Mouse (Mus musculus) skeletal muscle tissue, adult 2 months (tissue): ENCODE data around the gene Myl3.

Experiments
- DNase-seq: peaks from one replicate; pipeline ENCODE4 v3.0.0-alpha.2; 2012; ENCODE audit warnings: low read depth, low spot score

Myl3 gene

DNA sequence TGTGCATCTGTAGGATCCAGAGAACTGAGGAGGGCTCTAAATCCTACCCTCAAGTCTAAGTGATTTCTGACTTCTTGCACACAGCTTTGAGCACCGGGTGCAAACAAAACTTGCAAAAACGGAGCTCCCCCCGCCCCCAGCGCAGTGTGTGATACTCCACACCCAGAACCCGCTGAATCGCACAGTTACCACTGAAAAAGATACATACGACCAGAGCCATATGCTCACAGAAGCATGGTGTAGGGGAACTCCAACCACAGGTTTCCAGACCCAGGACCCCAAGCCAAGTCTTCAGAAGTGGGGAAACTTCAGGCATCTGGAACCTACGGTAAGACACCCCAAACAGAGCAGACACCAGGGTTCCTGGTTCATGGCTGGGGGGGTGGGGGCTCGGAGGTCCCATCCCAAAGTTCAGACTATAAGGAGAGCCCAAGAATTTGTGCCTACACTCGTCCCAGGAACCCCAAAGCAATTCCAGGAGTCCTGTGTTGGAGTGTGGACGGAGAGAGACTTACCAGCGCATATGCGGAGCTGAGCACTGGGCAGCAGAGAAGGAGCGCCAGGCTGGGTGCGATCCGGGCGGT, at the start of gene Myl3:
Myl3 (plus strand) TSS at position 151 of the 584 bp plus-strand sequence.
- no peak for DNase-seq

DNA sequence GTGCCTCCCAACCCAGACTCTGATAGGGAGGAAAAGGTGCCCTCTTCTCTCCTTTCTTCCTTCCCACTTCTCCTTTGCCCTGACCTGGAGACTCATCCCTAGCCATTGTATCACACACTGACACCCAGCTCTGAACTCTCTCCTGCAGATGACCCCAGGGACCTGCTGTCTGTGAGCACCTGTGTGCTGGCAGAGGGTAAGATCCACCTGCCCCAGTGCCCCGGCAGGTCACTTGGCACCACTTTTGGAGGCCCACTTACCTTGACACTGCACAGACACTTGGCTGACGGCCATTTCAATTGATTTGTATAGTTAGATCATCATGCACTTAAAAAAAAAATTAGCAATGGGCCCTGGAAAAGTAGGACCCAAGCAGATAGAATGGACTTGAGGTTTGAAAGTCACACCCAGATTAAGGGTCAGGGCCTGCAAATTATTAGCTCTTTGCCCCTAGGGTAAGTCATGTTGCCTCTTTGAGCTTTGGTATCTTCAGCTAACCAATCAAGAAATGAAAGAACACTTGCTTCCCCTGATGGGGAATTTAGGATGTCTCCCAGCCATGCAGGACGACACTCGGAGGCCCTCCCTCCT, 46.4 kb upstream of the Myl3 start:
- DNase-seq = no peak

DNA sequence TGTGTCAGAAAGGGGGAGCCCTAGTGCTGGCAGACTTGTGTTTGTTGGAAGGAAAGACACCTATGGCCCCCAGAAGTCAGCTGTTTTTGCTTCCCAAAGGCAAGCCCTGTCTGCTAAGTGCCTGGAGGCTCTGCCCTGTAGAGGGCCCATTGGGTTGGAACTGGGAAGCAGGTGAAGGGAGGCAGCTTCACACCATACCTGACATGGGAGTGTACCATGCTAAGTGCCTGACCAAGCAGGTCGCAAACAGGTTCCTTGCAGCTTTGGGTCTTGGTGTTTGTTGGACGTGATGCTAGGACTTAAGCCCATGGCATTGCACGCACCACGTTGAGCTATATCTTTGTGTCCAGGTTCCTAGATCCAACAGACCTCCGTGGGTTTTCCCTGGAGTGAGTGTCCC, 45.2 kb upstream of the Myl3 start:
- DNase-seq = no peak

DNA sequence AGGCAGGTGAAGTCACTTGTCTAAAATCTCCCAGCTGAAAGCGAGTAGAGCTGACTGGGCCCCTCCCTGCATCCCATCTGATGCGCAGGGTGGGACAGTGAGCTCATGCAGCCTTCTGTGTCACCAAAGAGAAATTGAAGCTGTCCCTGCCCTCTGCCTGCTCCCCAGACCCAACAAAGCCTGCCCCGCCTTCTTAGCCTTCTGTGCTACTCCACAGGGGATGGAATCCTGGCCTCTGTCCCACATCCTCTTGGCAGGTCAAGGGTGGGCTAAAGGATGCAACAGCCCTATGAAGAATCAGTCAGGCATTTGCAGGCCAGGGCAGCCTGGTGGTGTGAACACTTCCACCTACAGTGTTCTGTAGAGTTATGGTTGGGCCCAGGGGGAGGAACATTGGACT, 44.2 kb upstream of the Myl3 start:
- no peak for DNase-seq

DNA sequence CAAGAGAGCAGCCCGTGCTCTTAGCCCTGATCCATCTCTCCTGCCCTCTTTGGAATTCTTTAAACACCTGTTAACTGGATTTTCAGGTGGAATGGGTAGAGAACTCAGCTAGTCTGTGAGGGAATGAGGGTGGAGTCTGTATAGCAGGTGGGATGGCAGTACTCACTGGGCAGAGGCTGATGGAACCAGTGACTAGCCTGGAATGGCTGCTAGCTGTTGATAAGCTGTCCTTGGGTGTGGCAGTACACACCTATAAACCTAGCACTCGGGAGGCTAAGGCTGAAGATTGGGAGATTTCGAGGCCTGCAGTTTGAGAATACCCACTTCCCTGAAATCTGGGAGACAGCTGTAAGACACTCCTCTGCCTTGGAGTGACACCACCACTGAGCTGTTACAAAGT, 42.1 kb upstream of the Myl3 start:
- no peak for DNase-seq

DNA sequence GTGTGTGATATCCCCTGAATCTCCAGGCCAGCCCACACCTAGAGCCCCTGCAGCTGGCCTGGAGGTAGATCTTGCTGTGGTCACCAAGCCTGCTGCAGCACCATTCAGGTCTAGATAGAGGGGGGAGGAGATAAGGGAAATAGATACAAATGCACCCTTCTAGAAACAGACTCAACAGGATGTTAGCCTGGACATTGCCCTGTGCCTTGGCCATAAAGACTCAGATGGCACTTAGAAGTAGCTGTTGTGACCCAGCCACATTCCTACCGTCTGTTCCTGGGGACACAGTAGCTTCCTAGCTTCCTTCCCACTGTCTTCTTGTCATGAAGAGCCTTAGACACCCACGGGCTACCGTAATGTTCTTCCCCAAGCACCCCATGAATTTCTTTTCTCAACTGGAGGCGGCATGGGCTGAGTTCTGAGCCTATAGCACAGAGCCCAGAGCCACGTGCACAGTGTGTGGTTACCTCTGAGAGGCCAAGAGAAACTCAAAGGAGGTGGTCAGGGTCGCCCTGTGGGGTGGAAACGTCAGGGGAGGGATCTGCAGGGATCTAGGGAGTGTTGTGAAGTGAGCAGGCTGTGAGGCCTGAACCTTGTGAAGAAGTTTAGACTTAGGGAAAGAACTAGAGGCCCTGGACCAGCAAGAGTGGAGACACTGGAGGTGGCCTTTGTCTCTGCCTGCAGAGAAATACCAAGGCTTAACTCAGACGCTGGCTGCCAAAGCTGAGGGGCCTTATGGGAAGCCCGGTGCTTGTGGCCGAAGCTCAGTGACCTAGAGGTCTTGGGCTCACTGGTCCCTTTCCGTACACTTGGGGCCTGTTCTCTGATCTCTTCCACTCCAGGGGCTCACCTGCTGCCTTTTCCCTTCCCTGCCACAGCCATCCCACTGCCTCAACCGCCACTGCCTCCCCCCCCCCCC, 40.3 kb upstream of the Myl3 start:
- no peak for DNase-seq

DNA sequence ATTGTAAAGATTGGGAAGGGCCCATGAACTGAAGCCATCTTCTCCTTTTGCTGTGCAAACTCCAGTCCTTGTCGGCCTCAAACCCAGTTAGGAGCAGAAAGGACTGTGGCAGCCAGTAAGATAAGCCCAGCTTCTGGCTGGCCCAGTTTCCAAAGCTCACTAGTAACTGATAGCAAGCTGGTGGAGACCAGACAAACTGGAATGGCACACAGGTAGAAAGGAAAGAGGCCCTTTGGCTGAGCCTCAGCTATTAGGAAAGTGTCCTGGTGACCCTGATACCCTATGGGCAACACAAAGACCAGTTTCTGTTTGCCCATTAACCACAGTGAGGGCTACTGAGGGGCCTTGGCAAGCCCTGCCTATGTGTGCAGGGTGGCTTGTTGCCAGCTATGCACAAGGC, 38.8 kb upstream of the Myl3 start:
- DNase-seq = no peak

DNA sequence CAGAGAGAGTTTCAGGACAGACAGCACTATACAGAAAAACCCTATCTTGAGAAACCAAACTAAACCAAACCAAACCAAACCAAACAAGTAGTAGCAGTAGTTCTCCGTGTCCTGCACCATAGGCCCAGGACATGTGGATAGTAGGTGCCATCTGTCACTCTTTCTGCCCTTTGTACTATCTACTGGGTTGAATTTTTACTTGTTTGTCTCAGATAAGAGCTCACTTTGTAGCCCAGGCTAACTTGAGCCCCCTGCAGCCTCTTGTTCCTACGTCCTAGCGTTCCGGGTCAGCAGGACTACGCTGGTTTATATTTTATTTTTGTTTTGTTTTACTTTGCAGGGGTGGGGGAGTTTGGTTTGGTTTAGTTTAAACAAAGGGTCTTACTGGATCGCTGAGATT, 37.7 kb upstream of the Myl3 start:
- DNase-seq = no peak

DNA sequence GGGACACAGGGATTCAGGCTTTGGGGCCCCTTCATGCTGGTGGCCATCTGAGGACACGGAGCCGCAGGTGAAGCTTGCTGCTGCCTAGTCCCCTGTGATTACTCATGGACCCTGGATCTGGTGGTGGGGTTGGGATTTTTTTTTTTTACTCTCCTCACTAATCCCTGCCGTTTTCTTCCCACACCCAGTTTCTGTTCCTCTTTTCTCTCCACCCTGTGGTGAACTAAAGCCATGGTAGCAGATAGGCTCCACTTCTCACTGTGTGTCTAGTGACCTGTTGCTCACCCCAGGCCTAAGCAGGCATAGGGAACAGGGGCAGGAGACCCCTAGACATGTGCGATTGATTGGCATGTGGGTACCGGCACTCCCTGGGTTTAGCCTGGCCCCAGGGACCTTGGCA, 34.9 kb upstream of the Myl3 start:
- no peak for DNase-seq

DNA sequence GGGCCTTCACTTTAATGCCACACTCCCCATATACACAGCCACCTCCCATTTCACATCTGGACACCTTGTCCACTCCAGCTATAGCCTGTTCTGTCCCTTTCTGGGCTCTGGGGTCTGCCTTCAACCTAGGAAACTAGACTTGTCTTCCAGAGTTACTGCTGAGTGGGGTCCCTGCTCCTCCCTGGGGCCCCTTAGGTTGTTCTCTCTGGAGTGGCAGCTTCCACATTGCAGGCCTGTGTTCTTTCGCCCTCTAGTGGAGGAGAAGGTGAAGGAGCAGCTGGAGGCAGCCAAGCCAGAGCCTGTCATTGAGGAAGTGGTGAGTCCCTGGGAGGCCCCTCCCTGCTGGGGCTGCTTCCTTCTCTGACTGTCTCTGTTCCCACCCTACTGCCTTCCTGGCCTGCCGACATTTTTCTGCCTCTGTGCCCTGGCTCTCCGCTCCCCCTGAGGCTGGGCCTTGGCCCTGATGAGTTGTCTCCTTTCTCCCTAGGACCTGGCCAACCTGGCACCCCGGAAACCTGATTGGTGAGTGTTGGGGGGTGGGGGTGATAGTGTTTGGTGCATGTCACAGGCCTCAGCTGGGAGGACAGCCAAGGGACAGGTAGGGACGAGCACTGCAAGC, 31.9 kb upstream of the Myl3 start:
- peak; percentile 72 for DNase-seq

DNA sequence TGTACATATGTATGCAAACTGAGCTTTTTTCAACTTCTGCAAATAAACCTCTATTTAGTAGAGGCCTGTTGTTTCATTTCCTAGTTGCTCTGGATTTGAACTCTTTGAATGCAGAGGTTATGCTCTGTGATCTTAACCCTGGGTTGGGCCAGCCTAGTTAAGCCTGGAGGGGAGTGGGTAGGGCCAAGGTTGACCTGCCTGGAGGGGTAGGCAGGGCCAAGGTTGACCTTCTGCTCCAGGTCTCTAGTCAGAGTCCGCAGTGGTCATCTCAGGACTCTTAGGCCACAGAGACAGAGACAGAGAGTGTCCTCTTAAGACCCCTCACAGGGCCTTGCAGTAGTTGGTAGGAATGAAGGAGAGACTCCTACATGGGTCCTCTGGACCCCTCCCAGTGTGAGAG, 30.1 kb upstream of the Myl3 start:
- no peak for DNase-seq

DNA sequence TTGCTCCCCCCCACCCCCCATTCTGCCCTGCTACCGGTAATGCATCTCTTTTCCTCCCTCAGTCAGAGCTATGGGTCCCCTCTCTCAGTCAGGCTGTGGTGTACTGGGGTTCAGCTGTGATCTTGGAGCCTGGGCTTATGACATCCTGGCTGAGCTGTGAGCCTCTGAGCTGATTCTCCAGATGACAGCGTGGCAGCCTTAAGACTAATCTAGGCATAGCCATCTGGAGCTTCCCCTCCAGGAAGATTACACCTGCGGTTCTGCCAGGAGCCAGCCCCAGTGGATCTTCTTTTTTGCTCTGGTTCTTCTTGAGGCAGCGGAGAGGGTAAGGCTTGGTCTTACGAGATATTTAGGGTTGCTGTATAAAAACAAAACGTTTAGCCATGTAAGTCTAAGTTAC, 29.7 kb upstream of the Myl3 start:
- no peak for DNase-seq

DNA sequence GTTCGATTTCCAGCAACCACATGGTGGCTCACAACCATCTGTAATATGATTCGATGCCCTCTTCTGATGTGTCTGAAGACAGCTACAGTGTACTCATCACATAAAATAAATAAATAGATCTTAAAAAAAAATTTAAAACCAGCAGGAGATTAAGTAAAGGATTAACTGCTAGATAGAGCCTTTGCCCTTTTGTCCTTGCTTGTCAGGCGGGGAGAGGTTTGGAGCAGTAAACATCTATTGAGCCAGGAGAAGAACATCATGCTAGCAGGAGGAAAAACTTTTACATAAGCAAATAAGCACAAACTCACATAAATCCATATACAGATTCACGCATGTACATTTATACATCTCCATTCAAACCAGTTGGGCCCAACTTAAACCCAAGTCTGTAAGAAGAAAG, 29.1 kb upstream of the Myl3 start:
- DNase-seq = no peak

DNA sequence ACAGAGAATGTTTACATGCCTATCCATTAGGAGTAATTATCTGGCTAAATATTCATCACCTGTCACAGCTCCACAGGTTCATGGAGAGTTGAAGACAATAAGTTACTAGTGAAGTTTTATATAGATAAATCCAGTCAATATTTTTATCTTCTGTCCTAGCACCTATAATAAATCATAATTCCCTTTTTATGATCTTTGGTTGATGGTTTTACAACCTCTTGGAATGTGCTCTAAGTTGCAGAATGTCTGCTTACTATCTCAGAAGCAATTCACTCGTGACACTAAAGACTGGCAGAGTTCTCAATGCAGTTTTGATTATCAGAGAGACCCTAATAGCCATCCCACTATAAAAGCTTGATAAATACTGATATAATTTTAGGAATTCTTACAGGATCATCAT, 28.3 kb upstream of the Myl3 start:
- no peak for DNase-seq

DNA sequence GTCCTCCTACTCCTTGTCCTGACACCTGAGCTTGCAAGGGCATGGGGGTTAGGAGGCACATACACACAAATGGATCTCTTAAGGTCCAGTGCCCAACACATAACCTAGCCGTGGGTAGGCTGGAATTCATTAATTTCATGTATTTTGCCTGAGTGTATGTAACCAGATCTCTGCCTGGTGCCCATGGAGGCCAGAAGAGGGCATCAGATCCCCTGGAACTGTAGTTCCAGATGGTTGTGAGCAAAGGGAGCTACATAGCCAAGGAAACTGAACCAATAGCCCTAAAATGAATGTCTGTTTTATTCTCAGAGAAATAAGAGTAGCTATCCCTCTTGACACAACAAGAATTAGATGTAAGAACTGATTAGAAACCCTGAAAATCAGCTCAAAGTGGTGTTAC, 26.2 kb upstream of the Myl3 start:
- no peak for DNase-seq

DNA sequence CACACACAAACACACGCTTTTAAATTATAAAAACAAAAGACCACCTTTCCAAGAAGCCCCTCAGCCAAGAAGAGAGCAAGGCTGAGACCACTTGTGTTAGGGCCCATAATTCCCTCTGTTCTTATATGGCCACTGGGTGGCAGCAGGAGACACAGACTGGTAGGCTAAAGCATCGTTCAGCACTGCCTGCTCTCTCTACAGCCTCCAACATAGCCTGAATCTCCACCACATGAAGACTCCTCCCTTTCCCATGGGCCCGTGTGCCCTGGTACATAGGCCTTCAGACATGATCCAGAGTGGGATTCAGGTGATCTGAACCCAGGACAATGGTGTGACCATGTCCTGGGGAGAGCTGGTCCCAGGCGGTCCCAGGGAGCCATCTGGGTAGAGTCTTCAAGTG, 24.9 kb upstream of the Myl3 start:
- peak; percentile 47 for DNase-seq

DNA sequence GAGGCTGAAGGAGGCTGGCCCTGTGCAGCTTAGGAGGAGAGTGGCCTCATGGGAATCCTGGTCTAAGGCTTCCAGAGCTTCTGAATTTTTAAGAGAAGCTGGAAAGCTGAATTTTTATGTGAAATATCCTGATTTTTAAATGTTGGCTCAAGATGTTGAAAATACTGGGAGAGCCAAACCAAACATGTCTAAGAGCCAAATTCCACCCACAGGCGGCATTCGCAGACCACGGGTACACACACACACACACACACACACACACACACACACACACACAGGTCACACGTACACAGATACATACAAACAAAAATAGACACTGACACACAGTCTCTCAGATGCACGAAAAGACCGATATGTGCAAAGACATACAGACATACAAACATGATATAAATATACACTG, 23.6 kb upstream of the Myl3 start:
- no peak for DNase-seq

DNA sequence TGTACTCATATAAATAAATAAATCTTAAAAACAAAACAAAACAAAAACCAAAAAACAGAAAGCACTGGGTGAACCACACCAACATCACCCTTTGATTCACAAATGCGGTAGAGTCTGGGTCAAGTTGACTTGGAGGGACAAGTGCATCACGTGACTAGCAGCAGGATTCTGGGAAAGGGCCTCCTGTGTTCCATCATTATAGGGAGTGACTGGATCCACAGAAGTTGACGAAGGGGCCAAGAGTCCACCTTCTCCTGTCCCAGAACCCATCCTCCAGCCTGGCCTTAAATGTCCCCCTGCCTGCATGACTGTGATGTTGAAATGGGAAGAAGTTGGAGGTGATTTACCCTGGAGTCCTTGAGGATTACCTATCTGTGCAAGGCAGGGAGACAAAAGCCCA, 22.9 kb upstream of the Myl3 start:
- DNase-seq = no peak

DNA sequence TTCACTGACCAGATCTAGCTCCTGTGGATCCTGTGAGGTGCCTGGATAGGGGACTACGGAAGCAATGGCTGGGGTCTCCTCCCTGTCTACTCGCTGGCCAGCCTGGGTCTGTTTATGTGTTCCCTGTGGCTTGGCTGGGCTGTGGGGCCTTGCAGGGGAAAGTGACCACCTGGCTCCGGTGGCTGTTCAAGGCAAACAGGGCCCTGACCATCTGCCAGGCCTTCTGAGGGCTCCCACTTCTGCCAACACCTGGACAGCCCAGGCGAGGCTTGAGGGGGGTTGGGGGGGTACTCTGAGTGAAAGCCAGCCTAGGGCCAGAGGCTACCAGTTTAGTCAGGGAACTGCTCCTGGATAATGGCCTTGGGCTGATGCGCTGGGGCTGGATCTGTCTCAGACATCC, 21.7 kb upstream of the Myl3 start:
- DNase-seq = no peak

DNA sequence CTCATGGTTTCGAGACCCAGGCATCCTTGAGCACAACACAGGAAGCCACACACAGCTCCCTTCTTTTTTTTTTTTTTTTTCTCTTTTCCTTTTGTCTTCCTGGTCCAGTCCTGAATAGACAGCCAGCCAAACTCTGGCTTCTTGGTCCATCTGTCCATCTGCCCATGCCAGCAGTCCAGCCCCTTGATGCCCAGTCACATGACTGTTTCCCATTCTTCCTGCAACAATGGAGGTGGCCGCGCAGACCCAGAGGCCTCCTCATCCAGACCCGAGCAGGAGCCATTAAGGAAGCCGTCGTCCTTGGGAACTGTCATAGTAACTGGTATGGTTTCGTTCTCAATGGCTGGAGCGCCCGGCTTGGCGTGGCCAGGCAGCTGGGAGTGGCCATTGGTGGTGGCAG, 19.6 kb upstream of the Myl3 start:
- DNase-seq = no peak

DNA sequence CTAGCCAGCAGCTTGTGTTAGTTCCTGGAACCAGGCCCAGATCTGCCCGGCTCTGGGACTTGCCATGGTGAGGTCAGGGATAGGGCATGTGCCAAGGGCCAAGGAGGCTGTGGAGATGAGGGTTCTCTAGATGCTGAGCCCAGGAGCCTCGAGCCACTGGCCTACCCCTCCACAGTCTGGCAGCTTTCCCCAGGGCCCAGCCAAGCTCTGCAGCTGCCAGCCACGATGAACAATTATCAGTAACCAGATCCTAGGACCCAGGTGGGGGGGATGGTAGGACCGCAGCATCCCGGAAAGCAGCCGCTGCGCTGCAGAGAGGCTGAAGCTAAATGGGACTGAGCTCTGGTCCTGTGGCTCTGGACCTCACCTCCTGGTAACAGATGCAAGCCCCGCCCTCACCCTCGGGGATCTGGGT, 15.9 kb upstream of the Myl3 start:
- no peak for DNase-seq

DNA sequence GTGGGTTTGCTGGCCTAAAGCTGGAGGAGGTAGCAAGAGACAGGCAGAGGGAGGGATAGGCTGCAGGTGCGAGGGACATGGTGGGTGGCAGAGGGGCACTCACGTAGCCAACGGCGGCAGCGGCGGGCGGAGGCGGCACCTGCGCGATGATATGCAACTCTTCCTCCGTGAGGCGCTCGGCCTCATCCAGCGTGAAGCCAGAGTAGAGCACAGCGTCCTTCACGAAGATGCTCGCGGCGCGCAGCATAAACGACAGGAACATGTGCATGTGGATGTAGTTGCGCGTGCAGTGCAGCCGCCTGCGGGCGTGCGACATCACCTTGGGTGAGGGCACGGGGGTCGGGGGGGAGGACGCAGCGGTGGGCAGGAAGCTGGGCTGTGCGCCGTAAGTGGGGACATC, 14.8 kb upstream of the Myl3 start:
- DNase-seq = no peak

DNA sequence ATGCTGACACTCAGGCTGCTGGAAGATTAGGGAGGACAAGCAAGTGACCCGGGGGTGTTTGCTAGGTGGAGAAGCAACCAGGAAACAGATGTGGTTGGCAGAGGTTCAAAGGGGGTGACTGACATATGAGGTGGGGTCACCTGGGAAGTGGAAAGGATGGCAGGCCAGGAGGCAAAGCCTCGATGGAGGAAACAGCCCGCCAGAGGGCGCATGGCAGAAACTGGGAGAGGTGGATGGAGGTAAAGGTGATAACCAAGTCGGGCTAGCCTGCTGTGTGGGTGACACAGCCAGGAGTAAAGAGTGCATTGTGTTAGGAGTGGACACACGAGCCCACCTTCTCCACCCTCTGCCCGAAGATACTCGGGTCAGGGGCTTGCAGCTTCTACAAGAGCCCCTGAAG, 11.8 kb upstream of the Myl3 start:
- no peak for DNase-seq
